Mouse (Mus musculus): Measurements from ENCODE around the gene Acta2. TPM values are rescaled to one million over a fixed set of nuclear protein-coding genes. Genes with fewer than 3 reads are reported as not detected.
A peak's percentile ranks its signal among the peaks of the same experiment; 100 is the strongest.
"Not testable (repeated sequence)": the region's sequence is repeated elsewhere in the genome, so short reads cannot be mapped to it uniquely, and the experiment has no call there.

Acta2 gene
- total RNA-seq, 4 experiments from 2014 or later = 56.1 to 79.3 (median 71.1) TPM

DNA sequence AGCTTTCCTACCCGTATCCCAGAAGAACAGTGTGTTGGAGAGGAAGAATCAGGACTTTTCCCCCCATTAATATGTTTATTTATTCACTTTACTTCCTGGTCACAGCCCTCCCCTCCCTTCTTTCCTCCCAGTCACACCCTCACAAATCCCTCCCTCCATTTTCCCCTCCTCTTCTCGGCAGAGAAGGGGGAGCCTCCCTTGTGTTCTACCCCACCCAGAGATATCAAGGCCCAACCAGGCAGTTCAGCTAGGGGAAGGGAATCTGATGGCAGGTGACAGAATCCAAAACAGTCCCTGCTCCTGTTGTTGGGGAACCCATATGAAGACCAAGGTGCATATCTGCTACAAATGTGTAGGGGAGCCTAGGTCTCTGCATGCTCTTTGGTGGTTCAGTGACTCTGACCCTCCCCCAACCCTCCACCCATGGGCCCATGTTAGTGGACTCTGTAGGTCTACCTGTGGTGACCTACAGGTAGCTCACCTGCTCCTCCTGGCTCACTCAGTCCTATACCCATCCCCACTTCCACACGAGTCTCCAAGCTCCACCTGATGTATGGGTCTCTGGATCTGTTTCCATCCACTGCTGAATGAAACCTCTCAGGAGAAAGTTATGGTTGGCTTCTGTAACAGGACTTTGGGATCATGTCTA lies 34.5 kb downstream of the Acta2 start:
- no peak for DNase-seq (ENCODE audit: low spot score)

DNA sequence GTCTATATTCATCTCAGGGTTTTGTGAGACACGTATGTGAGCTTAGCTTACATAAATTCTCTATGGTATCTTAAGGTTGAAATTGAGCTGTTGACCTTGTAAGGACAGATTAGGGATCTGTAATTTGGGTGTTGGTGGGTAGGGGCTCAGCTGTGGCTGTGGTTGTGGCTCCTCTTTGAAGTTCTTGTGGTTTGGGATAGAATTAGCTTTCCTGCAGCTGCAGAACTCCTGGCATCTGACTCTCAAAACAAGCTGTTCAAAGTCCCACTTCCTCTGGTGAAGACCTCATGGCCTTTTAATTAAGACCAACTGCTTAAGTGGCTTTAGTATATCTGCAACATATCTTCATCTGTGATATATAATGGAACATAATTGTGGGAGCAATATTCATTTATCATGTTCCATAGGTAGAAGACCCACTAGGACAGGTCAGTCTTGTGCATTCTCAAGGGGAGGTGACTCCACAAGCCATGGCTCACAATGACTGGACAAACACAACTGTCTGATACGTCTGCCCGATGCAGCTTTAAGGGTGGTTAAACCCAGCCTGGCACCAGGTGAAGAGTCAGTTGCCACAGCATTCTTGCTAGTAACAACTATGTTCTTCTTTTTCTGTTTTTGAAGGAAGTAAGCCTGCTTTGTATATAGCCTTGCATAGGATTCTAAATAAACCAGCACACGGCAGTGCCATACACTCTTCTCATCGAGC lies 36.0 kb downstream of the Acta2 start:
- no peak for DNase-seq (ENCODE audit: low spot score)

DNA sequence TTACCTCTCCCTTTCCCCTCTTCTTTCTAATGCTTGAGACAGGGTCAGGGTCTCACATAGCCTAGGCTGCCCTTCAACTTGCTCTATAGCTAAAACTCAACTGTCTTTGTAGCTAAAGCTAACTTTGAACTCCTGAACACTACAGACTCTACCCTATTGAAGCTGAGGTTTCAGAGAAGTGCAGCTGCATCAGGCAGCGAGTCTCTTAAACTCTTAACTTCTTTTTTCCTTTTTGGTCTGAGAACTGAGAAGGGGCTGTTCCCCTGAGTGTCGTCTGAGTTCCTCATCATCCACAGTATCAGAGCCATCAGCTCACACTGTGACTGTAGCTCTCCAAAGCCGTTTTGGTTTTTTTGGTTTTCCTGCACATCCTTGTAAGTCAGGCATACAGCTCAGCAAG lies 37.6 kb downstream of the Acta2 start:
- no peak for DNase-seq (ENCODE audit: low spot score)

DNA sequence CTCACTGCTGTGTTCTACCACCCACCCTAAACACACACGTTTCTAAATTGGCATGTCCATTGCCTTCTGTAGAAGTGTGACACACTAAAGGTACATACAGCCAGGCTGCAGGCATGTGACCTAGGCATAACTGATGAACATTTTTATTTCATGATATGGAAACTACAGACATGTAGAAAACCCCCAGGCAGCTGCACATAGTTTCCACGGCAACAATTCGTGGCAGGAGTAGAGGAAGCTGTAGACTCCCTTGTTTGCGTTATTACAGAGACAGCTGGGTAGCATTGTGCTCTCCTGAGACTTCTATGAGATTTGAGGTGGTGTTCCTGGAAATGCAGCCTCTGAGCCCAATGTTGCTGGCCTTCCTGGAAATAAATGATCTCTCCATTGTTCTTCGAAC lies 38.4 kb downstream of the Acta2 start:
- DNase-seq (ENCODE audit: low spot score) = no peak

DNA sequence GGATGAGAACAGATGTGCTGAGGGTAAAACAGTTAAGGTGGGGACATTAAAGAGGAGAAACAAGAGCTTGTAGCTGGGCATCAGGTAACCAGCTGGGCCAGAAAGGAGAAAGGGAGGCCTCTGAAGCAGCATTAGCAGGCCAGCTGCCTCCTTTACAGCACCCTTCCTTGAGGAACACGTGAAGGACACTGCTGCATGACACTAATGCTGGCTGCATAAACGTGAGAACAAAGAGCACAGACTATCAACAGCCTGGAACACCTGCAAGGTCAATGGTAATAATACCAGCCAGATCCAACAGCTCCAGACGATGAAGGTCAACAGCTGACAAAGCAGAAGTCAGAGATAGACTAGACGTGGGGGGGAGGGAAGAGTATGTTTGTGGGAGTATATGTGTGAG lies 41.3 kb downstream of the Acta2 start:
- no peak for DNase-seq (ENCODE audit: low spot score)

DNA sequence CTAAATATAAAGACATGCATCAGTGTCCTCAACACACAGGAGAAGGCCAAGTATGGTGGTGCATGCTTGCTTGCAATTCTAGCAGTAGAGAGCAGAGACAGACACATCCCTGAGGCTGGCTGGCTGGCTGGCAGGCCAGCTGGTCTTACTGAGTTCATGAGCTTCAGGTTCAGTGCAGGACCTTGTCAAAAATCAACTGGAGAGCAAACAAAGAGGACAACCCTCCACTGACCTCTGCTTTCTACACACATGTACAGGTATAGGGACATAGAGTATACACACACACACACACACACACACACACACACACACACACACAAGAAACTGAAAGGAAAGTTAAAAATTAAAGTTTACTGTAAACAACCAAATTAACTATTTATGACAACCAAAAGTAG lies 42.1 kb downstream of the Acta2 start:
- DNase-seq (ENCODE audit: low spot score) = no peak

DNA sequence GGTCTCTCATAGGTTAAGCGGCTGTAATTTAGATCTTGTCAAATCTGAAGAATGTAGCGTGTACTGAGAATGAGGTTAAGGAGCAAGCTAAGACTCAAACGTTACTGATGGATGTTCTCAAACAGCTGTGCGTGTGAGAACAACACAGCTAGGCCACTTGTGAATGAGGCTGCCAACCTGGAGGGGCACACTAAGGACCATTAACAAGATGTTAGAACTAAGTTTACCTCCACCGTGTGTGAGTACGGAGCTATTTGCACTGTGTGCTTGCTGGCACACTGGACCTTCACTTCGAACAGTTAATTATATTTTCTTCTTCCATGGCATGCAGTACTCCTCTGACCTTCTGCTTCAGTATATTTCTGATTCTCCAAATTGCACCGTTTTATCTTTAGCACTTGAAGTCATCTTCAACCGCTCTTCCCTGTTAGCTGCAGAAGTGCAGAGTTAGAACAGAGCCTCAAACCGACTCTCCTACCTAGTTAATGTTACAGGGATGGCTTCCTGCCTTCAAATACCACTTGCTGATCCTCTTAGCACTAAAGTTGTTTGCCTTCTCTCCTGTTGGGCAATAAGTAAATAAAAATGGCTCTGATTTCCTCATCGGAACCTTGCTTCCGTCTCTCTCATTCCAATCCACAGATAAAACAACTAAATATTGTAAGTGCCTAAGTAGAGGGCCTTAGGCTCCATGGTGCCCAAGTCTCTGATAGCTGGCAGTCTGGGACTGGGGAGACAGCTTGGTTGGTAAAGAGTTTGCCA lies 42.7 kb downstream of the Acta2 start:
- DNase-seq (ENCODE audit: low spot score) = no peak

DNA sequence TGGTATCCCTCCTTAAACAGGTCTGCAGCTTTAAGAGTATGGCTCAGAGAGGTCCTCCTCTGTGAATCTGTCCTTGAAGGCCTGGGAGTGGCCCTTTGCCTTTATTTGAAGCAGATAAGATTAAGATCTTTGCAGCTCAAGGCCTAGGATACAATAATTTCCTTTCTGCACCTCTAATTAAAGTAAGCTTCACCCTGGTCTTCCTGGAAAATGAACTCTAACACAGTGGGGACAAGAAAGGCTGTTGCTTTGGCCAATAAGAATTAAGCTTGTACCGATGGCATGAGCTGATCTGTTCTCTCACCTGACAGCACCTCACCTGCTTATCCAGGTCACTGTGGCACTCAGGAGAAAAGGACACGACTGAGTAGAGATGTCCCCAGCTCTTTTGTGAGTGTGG lies 44.5 kb downstream of the Acta2 start:
- DNase-seq (ENCODE audit: low spot score) = no peak

DNA sequence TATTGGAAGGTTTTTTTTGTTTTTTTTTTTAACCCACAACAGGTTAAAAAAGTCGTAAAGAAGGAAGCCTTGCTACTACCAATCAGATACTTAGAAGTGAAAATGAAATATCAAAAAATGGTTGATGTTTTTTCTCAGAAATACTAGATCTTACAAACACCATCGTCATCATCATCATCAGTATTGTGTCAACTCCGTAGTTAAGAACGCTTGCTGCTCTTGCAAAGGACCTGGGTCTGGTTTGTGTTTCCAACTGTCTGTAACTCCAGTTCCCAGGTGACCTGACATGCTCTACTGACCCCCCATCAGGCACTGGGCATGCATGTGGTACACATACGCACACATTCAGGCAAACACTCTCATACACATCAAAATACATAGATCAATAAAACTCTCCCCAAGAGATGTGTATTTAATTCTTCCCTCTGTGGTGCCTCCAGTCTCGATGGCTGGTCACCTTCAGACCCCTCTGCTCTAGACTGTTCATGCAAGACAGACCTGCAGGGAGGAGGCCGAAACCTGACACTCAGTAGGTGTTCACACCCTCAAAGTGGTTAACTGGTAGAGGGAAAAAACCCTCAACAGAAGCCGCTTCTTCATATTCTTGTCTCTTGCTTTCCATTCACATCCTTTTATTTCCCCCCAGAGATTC lies 45.3 kb downstream of the Acta2 start:
- no peak for DNase-seq (ENCODE audit: low spot score)

DNA sequence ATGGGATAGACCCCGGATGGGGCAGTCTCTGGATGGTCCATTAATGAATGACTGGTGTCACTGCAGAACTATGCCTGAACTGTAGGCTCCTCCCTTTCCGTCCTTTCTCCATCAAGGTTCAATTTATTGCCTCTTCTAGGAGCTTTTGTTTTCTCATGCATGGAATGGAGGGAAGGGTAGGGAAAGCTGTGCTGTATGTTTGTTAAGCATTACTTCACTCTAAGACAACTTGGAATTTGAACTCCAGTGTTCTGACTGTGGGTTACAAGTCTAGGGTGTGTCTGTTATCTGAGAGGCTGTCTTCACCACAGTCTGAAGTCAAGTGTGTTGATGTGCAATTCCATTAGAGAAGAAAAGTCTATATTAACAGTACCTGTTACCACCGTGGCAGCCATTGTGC lies 46.4 kb downstream of the Acta2 start:
- DNase-seq (ENCODE audit: low spot score) = no peak

DNA sequence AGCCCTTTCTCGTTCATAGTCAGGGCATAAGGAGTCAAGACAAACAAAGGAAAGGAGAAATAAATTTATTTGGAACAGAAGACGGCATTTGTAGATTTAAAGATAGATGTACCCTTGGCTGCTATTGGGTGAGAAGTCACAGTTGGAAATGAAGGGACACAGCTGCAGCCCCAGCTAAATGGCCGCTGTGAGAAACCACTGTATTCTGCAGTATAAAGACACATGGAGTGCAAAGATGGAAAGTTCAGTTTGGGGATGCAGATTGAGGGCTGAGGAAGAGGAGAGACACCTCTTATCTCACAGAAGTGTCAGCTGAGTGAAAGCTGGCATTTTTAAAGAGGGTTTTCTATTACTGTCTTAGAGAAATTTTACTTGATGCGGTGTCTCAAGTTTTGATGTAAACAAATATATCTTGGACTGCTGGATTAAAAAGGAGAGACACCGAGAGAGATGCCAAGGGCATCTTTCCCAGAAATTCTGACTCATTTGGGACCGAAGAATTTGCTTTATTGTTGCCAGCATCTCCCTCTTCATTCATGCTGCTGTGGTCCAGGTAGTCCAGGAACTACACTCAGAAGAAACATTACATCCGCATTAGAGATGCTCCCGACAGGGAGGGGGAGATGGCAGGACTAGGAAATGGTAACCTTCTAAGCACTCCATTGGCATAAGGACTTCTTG lies 48.5 kb downstream of the Acta2 start:
- DNase-seq (ENCODE audit: low spot score) = no peak

DNA sequence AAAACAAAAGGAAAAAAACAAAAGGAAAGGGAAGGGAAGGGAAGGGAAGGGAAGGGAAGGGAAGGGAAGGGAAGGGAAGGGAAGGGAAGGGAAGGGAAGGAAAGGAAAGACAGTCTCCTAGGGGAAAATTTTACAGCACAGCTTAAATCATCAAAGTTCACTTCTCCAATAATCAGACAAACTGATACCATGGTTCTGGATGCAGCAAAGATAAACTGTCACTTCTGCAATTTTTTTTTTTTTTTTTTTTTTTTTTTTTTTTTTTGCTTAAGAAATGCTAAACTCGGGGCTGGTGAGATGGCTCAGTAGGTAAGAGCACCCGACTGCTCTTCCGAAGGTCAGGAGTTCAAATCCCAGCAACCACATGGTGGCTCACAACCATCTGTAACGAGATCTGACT lies 49.3 kb downstream of the Acta2 start:
- DNase-seq (ENCODE audit: low spot score) = not testable (repeated sequence)

DNA sequence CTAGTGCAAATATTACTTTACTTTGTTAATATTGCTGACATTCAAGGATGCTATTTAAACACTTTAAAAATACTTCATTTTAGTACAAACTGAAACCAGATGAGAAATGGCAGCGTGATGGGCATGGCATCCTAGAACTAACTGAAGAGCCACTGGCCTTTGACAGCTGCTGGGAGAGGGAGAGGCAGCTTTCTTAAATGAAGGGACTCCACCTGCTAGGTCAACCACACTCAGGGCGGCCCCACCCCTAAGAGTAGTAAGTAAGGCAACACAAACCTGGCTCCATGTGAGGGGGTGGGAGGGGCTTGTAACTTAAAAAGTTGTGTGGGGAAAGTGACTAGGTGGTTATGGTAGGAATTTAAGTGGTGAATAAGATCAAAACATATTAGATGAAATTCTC lies 52.7 kb downstream of the Acta2 start:
- no peak for DNase-seq (ENCODE audit: low spot score)

DNA sequence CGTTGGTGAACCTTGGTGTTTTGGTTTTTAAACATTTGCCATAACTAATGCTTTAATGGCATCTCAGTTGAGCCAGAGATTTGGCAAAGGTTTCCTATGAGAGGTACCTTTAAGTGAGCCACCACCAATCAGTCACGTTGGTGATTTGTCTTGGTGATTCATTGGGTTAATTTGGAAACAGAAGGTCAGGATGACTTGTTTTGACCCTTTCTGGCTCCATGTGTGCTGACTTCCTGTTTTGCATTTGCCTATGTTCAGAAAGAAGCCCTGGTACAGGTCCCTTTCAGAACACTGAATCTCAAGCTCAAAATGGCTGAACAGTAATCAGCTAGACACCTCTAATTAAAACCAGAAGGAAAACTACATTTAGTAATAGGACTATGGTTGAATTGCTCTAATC lies 55.9 kb downstream of the Acta2 start:
- no peak for DNase-seq (ENCODE audit: low spot score)

DNA sequence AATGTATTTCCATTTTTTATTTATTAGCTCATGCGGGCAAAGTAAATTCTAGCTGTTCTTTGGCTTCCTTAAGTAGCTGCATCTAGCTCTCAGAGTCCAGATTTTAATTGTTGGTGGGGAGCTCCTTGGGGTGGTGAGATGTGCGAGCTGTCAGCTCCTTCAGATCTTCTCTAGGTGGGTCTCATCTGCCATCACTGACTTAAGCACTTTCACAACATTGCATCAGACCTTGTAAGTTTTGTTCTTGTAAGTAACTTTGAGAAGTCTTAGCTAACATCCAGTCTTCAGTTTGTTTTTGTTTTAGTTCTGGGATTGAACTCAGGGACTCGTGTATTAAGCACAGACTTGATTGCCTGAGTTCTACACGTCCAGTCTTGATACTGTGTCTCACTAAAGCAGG lies 56.5 kb downstream of the Acta2 start:
- no peak for DNase-seq (ENCODE audit: low spot score)

DNA sequence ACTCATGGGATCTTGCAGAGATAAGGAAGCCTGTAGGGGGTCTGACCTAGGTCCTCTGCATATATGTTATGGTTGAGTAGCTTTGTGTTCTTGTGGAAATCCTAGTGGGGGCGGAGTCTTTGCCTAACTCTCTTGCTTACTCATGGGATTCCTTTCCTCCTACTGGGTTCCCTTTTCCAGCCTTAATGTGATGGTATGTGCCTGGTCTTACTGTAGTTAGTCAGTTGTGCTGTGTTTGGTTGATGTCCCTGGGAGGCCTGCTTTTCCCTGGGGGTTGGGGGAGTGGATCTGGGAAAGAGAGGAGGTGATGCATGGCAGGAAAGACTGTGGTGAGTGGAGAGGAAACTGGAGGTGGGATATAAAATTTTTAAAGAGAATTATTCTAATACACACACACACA lies 57.3 kb downstream of the Acta2 start:
- DNase-seq (ENCODE audit: low spot score) = no peak

DNA sequence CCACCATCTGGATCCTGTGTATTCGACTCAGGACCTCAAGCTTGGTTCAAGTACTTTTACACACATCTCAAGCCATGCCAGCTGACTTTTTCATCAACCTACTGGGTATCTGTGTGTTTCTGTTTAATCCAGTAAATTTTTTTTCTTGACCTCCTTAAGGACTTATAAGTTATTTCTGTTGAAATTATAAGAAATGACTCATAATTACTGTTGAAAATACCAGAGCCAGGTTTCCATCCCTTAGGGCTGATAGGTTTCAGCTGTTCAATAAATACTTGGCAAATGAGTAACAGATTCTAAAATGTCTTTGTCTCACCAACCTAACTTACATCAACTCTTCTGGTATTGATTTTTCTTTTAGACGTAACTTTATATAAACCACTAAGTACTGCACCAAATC lies 60.4 kb downstream of the Acta2 start:
- DNase-seq (ENCODE audit: low spot score) = no peak

DNA sequence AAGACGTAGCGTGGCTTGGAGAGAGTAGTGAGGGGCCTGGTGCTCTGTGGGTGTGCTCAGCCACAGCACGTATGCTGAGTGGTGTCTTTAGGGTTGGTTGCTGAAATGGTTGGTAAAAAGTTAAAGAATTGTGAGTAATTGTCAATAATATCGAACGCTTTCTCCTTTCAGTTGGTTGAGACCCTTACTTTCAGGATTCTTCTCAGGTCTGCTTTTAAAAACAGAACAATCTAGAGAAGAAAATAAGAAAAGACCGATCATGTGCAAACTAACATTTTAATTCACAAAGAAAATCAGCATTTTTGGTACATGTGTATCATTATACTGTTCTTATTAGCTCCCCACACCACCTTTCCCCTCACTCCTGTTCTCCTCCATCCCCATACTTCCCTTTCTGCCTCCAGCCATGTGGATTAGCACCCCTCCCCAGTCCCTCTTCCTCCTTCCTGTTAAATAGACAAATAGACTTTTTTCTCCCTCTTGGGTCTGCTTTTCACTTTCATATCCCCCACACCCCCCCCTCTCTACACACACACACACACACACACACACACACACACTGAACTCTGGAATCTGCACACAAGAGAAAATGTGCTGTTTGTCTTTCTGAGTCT lies 61.2 kb downstream of the Acta2 start:
- DNase-seq (ENCODE audit: low spot score) = no peak

DNA sequence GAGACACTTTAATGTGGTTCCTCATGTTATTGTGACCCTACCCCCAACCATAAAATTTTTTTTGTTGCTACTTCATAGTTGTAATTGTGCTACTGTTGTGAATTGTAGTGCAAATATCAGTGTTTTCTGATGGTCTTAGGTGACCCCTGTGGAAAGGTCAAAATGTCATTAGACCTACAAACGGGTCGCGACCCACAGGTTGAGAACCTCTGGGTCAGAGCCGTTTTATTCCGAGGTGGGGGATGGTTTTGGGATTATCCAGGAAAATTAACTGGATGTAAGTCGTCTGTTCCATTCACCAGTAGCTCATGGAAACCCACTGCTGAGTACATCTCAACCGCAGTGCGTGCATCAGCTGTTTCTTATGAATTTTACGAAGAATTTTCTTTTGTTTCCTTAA lies 61.7 kb downstream of the Acta2 start:
- DNase-seq (ENCODE audit: low spot score) = no peak

DNA sequence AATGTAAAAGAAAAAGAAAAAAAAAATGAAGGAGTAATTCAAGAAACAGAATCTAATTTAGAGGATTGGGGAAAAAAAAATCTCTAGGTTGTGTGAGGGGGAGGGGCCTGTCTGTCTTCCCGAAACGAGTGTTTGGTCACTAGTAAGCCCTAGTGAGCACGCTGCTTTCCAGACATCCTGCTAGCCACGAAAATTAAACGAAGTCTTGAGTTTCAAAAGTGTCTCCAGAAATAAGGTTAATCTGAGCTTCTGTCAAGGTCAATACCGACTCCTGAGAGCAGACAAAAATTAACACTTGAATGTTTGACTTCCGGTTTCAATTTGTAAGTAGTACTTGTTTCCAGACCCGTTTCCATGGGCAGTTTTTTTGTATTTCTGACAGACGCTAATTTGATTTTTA lies 62.2 kb downstream of the Acta2 start:
- peak; percentile 43 for DNase-seq (ENCODE audit: low spot score)
